ENCODE assay signal across 8 mouse cellular contexts in the genomic region with DNA sequence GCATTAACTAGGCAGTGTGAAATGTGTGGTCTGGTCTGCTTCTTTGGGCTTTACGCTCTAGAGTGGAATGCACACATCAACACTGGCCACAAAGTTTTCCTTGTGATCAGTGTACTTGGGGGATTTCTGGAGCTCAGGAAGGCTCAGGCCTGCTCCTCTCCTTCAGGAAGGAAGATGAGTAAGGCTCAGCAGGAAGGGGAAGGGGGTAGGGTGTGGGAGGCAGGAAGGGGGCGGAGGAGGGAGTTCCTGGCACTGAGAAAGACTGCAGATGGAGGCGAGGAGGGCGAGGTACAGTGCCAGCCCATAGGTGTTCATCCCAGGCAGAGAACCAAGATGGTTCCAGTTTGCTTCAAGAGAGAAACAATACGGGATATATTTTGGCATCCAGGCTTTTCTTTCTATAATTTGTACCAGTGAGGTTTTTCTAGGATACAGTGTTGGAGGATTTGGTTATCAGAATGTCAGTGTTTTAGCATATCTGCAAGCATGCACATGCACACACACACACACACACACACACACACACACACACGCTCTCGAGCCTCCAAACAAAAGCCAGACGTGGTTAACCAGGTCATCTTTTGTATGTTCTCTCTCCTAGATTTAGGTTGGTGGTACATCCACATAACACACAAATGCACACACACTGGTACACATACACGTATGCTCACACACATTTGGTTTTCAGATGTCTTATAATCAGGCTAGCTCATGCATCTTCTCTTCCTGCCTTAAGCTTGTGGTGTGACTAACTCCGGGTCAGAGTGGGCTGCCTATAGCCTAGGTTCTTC. TPM values are rescaled to one million over a fixed set of nuclear protein-coding genes. Genes with fewer than 3 reads are reported as not detected.
A peak's percentile ranks its signal among the peaks of the same experiment; 100 is the strongest.
DNase-seq lines count a peak whose midpoint lies in the region; ATAC-seq lines count a peak whose summit lies in the region.

No protein-coding gene starts in this region.

- peak; percentile 44 for ATAC-seq in heart, embryonic 14.5 days (ENCODE audit: insufficient number of reproducible peaks, insufficient read depth, low FRiP score, low read depth)
- ATAC-seq in limb, embryonic 12.5 days (ENCODE audit: insufficient number of reproducible peaks, insufficient read depth, low FRiP score, low TSS enrichment, low read depth) = no peak
- no peak for ATAC-seq in stomach, embryonic 15.5 days (ENCODE audit: insufficient read depth, low FRiP score, low read depth)

- peak overlapping the region; percentile 67 for H3K9ac ChIP-seq in heart, embryonic 14.5 days (ENCODE audit: low read length)
- H3K9ac ChIP-seq in limb, embryonic 12.5 days (replicated peaks) = no peak overlapping the region
- no peak overlapping the region for H3K9ac ChIP-seq in stomach, embryonic 15.5 days

- WGBS in heart, embryonic 14.5 days = 60% methylated on average over 10 of the region's 10 CpGs
- 85% methylated on average over 10 of the region's 10 CpGs for WGBS in limb, embryonic 12.5 days
- WGBS in stomach, embryonic 15.5 days = 71% methylated on average over 10 of the region's 10 CpGs

- H3K36me3 ChIP-seq in heart, embryonic 14.5 days (ENCODE audit: control insufficient read depth, insufficient read depth, low read length) = peaks cover 33% of the 10 kb centered on the region
- H3K36me3 ChIP-seq in limb, embryonic 12.5 days = peaks cover 39% of the 10 kb centered on the region
- peaks cover 4% of the 10 kb centered on the region; the same call in 1 of the 2 replicates for H3K36me3 ChIP-seq in stomach, embryonic 15.5 days

- no peaks in the 10 kb centered on the region for H3K9me3 ChIP-seq in heart, embryonic 14.5 days (ENCODE audit: control insufficient read depth, low read length)
- no peaks in the 10 kb centered on the region for H3K9me3 ChIP-seq in limb, embryonic 12.5 days
- H3K9me3 ChIP-seq in stomach, embryonic 15.5 days = no peaks in the 10 kb centered on the region

- H3K4me1 ChIP-seq in brown adipose tissue, adult 24 weeks (ENCODE audit: control insufficient read depth, insufficient read depth, insufficient read length, low read length) = peaks cover 28% of the 10 kb centered on the region
- peaks cover 28 to 63% of the 10 kb centered on the region in 2 experiments for H3K4me1 ChIP-seq in heart, embryonic 14.5 days (ENCODE audit: control insufficient read depth in 2 of 2, insufficient read depth in 2 of 2, low read length in 2 of 2)
- peaks cover 25% of the 10 kb centered on the region for H3K4me1 ChIP-seq in limb, embryonic 12.5 days (replicated peaks)
- H3K4me1 ChIP-seq in stomach, embryonic 15.5 days = peaks cover 8% of the 10 kb centered on the region; the same call in 1 of the 2 replicates

- peak overlapping the region; percentile 81 for H3K27ac ChIP-seq in brown adipose tissue, adult 24 weeks (replicated peaks; ENCODE audit: low read depth, low read length)
- H3K27ac ChIP-seq in heart, embryonic 14.5 days (replicated peaks in 1 of 2; ENCODE audit: control insufficient read depth in 1 of 2, insufficient read depth in 1 of 2, low read depth in 2 of 2, low read length in 2 of 2) = peak overlapping the region; percentile 72 to 84
- peak overlapping the region; percentile 46 for H3K27ac ChIP-seq in limb, embryonic 12.5 days
- H3K27ac ChIP-seq in stomach, embryonic 15.5 days = peak overlapping the region; percentile 38; the same call in 1 of the 2 replicates

- H3K4me2 ChIP-seq in heart, embryonic 14.5 days (ENCODE audit: low read length) = peak overlapping the region; percentile 58
- no peak overlapping the region for H3K4me2 ChIP-seq in limb, embryonic 12.5 days
- peak overlapping the region; percentile 16; the same call in 1 of the 2 replicates for H3K4me2 ChIP-seq in stomach, embryonic 15.5 days

- peak; percentile 37 to 56 for DNase-seq in heart, adult 18-20 months
- no peak for DNase-seq in heart, postnatal 25 days (ENCODE audit: low spot score)
- DNase-seq in testis, postnatal 10 days (ENCODE audit: low spot score) = no peak
- no peak for DNase-seq in thymus, postnatal 0 days (ENCODE audit: low spot score)

- no peaks in the 10 kb centered on the region for H3K27me3 ChIP-seq in heart, embryonic 14.5 days (ENCODE audit: control insufficient read depth, insufficient read depth, low read length)
- H3K27me3 ChIP-seq in limb, embryonic 12.5 days = no peaks in the 10 kb centered on the region
- H3K27me3 ChIP-seq in stomach, embryonic 15.5 days (replicated peaks) = no peaks in the 10 kb centered on the region

- intact Hi-C loops in heart, postnatal 25 days (cut with DNase I) = loop anchor here (2.0 kb wide), 1 partner anchor 21 kb away; no protein-coding TSS in a partner anchor

- H3K4me3 ChIP-seq in brown adipose tissue, adult 24 weeks (ENCODE audit: insufficient read depth, low read depth, low read length) = peak overlapping the region; percentile 56
- H3K4me3 ChIP-seq in heart, embryonic 14.5 days (ENCODE audit: control insufficient read depth in 1 of 2, insufficient read depth in 1 of 2, low read depth in 1 of 2, low read length in 2 of 2) = peak overlapping the region; percentile 30 to 33
- H3K4me3 ChIP-seq in limb, embryonic 12.5 days (replicated peaks) = no peak overlapping the region
- peak overlapping the region; percentile 0; the same call in 1 of the 2 replicates for H3K4me3 ChIP-seq in stomach, embryonic 15.5 days (replicated peaks)

RNA-seq across cellular contexts. Expression of a gene that starts 52.5 kb away (rescaled TPM):
- 100 to 1,000 TPM in 1 of 2 experiments, 10 to 100 TPM in 1; 96.3 to 113 TPM for total RNA-seq in heart, adult 18-20 months (2021)
- 100 to 1,000 TPM; 153 to 155 TPM for total RNA-seq in heart, postnatal 25 days (2021)
- 14.8 and 17.4 TPM in 2 replicates for polyA plus RNA-seq in brown adipose tissue, adult 24 weeks (2012; ENCODE audit: insufficient read depth, insufficient read length, missing spikeins)
- 67.5 and 72.1 TPM in 2 replicates for polyA plus RNA-seq in heart, embryonic 14.5 days (2014; fragmentation: Nextera tagmentation; extraction: Ambion mirVana)
- polyA plus RNA-seq in limb, embryonic 12.5 days (2016; fragmentation: Nextera tagmentation; extraction: Ambion mirVana) = 53.0 and 53.8 TPM in 2 replicates
- 29.3 and 30.1 TPM in 2 replicates for polyA plus RNA-seq in stomach, embryonic 15.5 days (2015; fragmentation: Nextera tagmentation; extraction: Ambion mirVana)
- 16.5 and 16.6 TPM in 2 replicates for polyA plus RNA-seq in thymus, postnatal 0 days (2015; fragmentation: Nextera tagmentation; extraction: Ambion mirVana)

Comparison
In these comparisons a context has a peak if more than half of its experiments do, and no peak if none do; other contexts are left out.
1. DNase-seq: peak in heart, adult 18-20 months (2 of 2); none in heart, postnatal 25 days (single experiment), testis, postnatal 10 days (single experiment) and thymus, postnatal 0 days (single experiment).
2. Peak in every context shown above with its lines, with median percentiles within 50 percentile points of each other: H3K27ac ChIP-seq.